Mouse (Mus musculus): ENCODE data around the gene Hacd3. TPM values are rescaled to one million over a fixed set of nuclear protein-coding genes. Genes with fewer than 3 reads are reported as not detected.
A peak's percentile ranks its signal among the peaks of the same experiment; 100 is the strongest.

Hacd3 gene
- polyA plus RNA-seq, 1 experiment from 2014 or later = 71.9 TPM

DNA sequence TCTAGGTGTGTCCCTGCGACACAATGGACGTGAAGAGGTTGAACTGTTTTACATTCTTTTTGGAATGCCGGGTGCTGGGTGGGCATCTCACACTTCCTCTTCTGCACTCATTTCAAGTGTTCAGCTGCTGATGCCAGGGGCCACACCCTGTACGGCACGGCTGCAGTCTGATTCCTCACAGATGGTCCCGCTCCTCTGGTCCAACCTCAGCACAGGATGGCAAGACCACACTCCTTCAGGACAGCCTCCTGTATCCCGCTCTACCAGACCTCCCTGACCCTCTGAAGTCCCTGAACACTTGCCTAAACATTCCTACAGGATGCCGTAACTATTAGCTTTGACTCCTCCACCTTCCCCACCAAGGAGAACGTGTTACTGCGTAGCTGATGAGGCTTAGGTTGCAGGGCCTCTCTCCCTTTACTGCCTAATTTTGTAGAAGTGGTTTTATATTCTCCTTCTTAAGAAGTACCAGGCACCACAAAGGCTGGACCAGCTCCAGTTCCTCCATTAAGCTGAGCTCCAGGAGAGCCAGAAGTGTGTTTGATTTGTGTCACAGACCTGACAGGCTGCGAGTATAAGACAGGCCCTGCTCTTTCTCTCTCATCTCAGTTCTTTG, 80.7 kb downstream of the Hacd3 start:
- Histone ChIP-seq H3K4me1 (peaks cover 49% of the 10 kb centered on the region), H3K27me3 (replicated peaks) (peaks cover 31% of the 10 kb centered on the region), H3K4me3 (no peak overlapping the region), H3K9ac (no peak overlapping the region), H3K27ac (no peak overlapping the region), H3K36me3 (no peaks in the 10 kb centered on the region), H3K9me3 (replicated peaks) (no peaks in the 10 kb centered on the region), H3K4me2 (no peak overlapping the region)
- 72% methylated on average over 11 of the region's 11 CpGs for WGBS (ENCODE audit: insufficient replicate concordance)
- no peak for ATAC-seq

DNA sequence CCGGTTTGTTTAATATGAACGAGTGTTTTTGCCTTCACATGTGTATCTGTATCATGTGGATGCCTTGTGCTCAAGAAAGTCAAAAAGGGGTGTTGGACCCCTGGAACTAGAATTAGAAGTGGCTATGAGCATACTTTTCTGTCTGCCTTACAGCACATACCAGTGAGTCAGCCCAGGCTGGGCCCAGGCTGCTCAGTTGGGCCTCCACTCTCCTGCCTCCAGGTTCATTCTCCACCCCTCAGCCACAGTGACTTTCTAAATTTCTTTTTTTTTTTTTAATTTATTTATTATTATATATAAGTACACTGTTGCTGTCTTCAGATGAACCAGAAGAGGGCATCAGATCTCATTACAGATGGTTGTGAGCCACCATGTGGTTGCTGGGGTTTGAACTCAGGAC, 81.7 kb downstream of the Hacd3 start:
- Histone ChIP-seq H3K4me3 (no peak overlapping the region), H3K27me3 (replicated peaks) (peaks cover 24% of the 10 kb centered on the region), H3K9ac (no peak overlapping the region), H3K4me1 (peaks cover 50% of the 10 kb centered on the region), H3K9me3 (replicated peaks) (no peaks in the 10 kb centered on the region), H3K4me2 (peak overlapping the region; percentile 61), H3K27ac (no peak overlapping the region; the same call in 1 of the 2 replicates), H3K36me3 (no peaks in the 10 kb centered on the region)
- WGBS (ENCODE audit: insufficient replicate concordance) = 67% methylated on average over 2 of the region's 2 CpGs
- no peak for ATAC-seq

DNA sequence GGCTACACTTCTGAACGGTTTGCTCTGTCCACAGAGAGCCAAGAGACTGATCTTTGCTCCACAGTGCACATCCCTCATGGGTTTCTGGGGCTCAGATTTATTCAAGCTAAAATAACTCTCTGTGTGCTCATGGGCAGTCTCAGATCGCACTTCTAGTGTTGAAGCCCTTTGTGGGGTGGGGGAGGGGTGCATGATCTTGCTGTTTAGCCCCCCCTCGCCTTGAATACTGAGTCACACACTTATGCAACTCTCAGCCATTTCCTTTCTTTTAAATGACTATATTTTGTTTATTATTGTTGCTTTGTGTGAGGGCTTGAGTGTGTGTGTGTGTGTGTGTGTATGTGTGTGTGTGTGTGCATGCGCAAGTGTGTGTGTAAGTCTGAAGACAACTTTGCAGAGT, 82.2 kb downstream of the Hacd3 start:
- no peak; the same call in 1 of the 2 replicates for ATAC-seq

DNA sequence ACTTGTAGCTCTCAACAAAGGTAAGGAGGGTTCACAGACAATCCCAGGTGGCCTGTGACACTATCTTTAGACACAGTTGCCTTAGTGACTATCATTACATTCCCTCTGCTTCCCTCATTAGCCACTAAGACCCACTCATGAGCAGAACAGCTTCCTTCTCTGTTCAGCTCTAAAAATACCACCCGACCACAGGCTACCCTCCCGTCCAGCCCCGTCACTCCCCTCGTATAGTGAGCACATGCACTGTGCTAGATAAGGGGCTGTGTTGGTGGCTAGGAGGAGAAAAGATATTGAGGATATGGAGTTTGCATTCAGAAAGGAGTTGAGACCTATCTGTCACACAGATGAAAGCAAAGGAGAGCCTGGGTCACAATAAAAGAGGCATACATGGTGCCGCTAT, 83.0 kb downstream of the Hacd3 start:
- peak; percentile 74 for ATAC-seq
- H3K4me1 ChIP-seq = peaks cover 62% of the 10 kb centered on the region
- H3K4me2 ChIP-seq = peak overlapping the region; percentile 61
- H3K4me3 ChIP-seq = peak overlapping the region; percentile 31
- peak overlapping the region; percentile 77 for H3K27ac ChIP-seq
- H3K9me3 ChIP-seq (replicated peaks) = no peaks in the 10 kb centered on the region
- 15% methylated on average over 5 of the region's 5 CpGs for WGBS (ENCODE audit: insufficient replicate concordance)
- no peaks in the 10 kb centered on the region for H3K36me3 ChIP-seq
- peak overlapping the region; percentile 48; the same call in 1 of the 2 replicates for H3K9ac ChIP-seq
- peaks cover 13% of the 10 kb centered on the region for H3K27me3 ChIP-seq (replicated peaks)

More for the DNA sequence above, 82.2 kb downstream of the Hacd3 start:
- H3K9ac ChIP-seq = peak overlapping the region; percentile 48
- H3K36me3 ChIP-seq = no peaks in the 10 kb centered on the region
- peak overlapping the region; percentile 77 for H3K27ac ChIP-seq
- 35% methylated on average over 4 of the region's 4 CpGs for WGBS (ENCODE audit: insufficient replicate concordance)
- H3K4me2 ChIP-seq = peak overlapping the region; percentile 61
- no peaks in the 10 kb centered on the region for H3K9me3 ChIP-seq (replicated peaks)
- H3K27me3 ChIP-seq (replicated peaks) = peaks cover 19% of the 10 kb centered on the region
- H3K4me1 ChIP-seq = peaks cover 54% of the 10 kb centered on the region
- peak overlapping the region; percentile 31 for H3K4me3 ChIP-seq

DNA sequence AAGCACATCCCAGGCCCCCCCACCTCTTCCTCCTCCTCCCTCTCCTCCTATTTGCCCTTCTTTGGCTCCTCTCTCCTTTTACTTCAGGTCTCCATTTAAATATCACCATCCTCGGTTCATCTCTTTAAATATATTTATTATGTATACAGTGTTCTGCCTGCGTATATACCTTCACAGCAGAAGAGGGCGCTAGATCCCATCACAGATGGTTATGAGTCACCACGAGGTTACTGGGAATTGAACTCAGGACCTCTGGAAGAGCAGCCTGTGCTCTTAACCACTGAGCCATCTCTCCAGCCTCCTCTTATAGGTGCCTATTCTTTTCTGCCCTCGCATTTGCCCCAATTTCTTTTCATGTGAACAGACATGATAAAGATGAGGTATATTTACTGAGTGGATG, 84.0 kb downstream of the Hacd3 start:
- H3K9ac ChIP-seq = no peak overlapping the region
- no peak overlapping the region for H3K4me2 ChIP-seq
- no peak overlapping the region for H3K4me3 ChIP-seq
- ATAC-seq = no peak
- no peaks in the 10 kb centered on the region for H3K36me3 ChIP-seq
- H3K27ac ChIP-seq = no peak overlapping the region
- H3K27me3 ChIP-seq (replicated peaks) = 0 out of 2 replicates have a peak, but pooled peaks cover 6% of the 10 kb centered on the region
- WGBS (ENCODE audit: insufficient replicate concordance) = 50% methylated on average over 5 of the region's 5 CpGs
- no peaks in the 10 kb centered on the region for H3K9me3 ChIP-seq (replicated peaks)
- peaks cover 72% of the 10 kb centered on the region for H3K4me1 ChIP-seq

Small RNAs within 50 kb of the gene (microRNA-seq; reads per million reads assigned to microRNA genes)
- not detected for gene Gm25640

Other genes with a start within 250 kb of the Hacd3 start
- 32.6 and 32.7 TPM in 2 replicates for gene Dennd4a, start 210.4 kb downstream of the Hacd3 start, polyA plus RNA-seq (2016; fragmentation: Nextera tagmentation; extraction: Ambion mirVana)
- gene Slc24a1, start 70.1 kb downstream of the Hacd3 start, polyA plus RNA-seq (2016; fragmentation: Nextera tagmentation; extraction: Ambion mirVana) = 0.11 and 0.13 TPM in 2 replicates
- 38.9 and 42.5 TPM in 2 replicates for gene Ints14, start 60.8 kb downstream of the Hacd3 start, polyA plus RNA-seq (2016; fragmentation: Nextera tagmentation; extraction: Ambion mirVana)
- gene Dpp8, start 10.7 kb upstream of the Hacd3 start, polyA plus RNA-seq (2016; fragmentation: Nextera tagmentation; extraction: Ambion mirVana) = 31.4 and 32.8 TPM in 2 replicates
- gene Igdcc4, start 79.8 kb upstream of the Hacd3 start, polyA plus RNA-seq (2016; fragmentation: Nextera tagmentation; extraction: Ambion mirVana) = 5.6 and 6.3 TPM in 2 replicates
- 0.75 and 0.79 TPM in 2 replicates for gene Igdcc3, start 119.5 kb upstream of the Hacd3 start, polyA plus RNA-seq (2016; fragmentation: Nextera tagmentation; extraction: Ambion mirVana)
- 7.7 and 8.6 TPM in 2 replicates for gene Parp16, start 173.7 kb upstream of the Hacd3 start, polyA plus RNA-seq (2016; fragmentation: Nextera tagmentation; extraction: Ambion mirVana)
- gene Cilp, start 243.5 kb upstream of the Hacd3 start, polyA plus RNA-seq (2016; fragmentation: Nextera tagmentation; extraction: Ambion mirVana) = 0.06 TPM in 1 of 2 replicates, not detected in the other